Mouse (Mus musculus) lung, embryonic 14.5 days (tissue): ENCODE results near the gene Lrriq4. TPM values are rescaled to one million over a fixed set of nuclear protein-coding genes. Genes with fewer than 3 reads are reported as not detected.

Source experiments
- ATAC-seq: fragments of 200-750 bp; cut with Nextera tagmentation; 2 replicates; pipeline ENCODE4 v1.8.0; 2017; ENCODE audit warnings: mild to moderate bottlenecking, moderate TSS enrichment, moderate library complexity; ENCODE audit not compliant: insufficient read depth
- DNase-seq: peaks from one replicate; pipeline ENCODE4 v3.0.0-alpha.2; 2015
- H3K27ac ChIP-seq: fragments of 300-500 bp; sonication (generic); 2 replicates; pipeline ENCODE4 v1.5.1; 2014; ENCODE audit warnings: low read depth, mild to moderate bottlenecking, moderate library complexity
- H3K27me3 ChIP-seq: fragments of 300-500 bp; sonication (generic); 2 replicates; pipeline ENCODE4 v1.6.1; 2014; ENCODE audit warnings: low read length, control low read depth; ENCODE audit not compliant: insufficient read depth
- H3K36me3 ChIP-seq: fragments of 300-500 bp; sonication (generic); 2 replicates; pipeline ENCODE4 v1.6.1; 2014; ENCODE audit warnings: control low read depth; ENCODE audit not compliant: insufficient read depth
- H3K4me1 ChIP-seq: fragments of 300-500 bp; sonication (generic); 2 replicates; pipeline ENCODE4 v1.6.1; 2014; ENCODE audit warnings: antibody characterized with exemption, control low read depth; ENCODE audit not compliant: insufficient read depth
- H3K4me2 ChIP-seq: fragments of 300-500 bp; sonication (generic); 2 replicates; pipeline ENCODE4 v1.6.1; 2014; ENCODE audit warnings: mild to moderate bottlenecking
- H3K4me3 ChIP-seq: fragments of 300-500 bp; sonication (generic); 2 replicates; pipeline ENCODE4 v1.5.1; 2014; ENCODE audit warnings: low read depth, low read length
- H3K9ac ChIP-seq: fragments of 300-500 bp; sonication (generic); 2 replicates; pipeline ENCODE4 v1.6.1; 2014
- H3K9me3 ChIP-seq: fragments of 300-500 bp; sonication (generic); 2 replicates; pipeline ENCODE4 v1.6.1; 2016; ENCODE audit warnings: low read depth, low read length, control low read depth
- CTCF ChIP-seq: IDR thresholded peaks from 2 replicates; pipeline ENCODE4 v1.5.1; 2016; ENCODE audit warnings: antibody characterized with exemption, low read depth
- WGBS: fragments of 180-500 bp; shearing (Covaris S2); extraction: QIAGEN DNeasy Blood & Tissue Kit; methylation state at CpG from one replicate; pipeline ENCODE4 v1.1.7; 2014; 5-methylcytosine and 5-hydroxymethylcytosine counted together
- polyA plus RNA-seq: library from polyadenylated mRNA; unstranded; fragments of >200 nt; fragmentation: Nextera tagmentation; extraction: Ambion mirVana; gene quantifications from 2 replicates; pipeline ENCODE4 v1.2.1, GENCODE M21; 2014

The Lrriq4 gene
- polyA plus RNA-seq, 1 experiment from 2014 or later: not detected

GRCm38 (mm10) chr3:30705977-30706376 is 61.7 kb downstream of the Lrriq4 start:
- WGBS: 85% methylated on average over 3 of the region's 3 CpGs
- no peak overlapping the region for H3K27ac ChIP-seq
- TF ChIP-seq CTCF: no peak
- no peaks in the 10 kb centered on the region for H3K36me3 ChIP-seq
- H3K9me3 ChIP-seq: no peaks in the 10 kb centered on the region
- no peak overlapping the region for H3K4me2 ChIP-seq
- H3K4me3 ChIP-seq: no peak overlapping the region
- H3K9ac ChIP-seq: no peak overlapping the region
- H3K4me1 ChIP-seq: no peaks in the 10 kb centered on the region
- H3K27me3 ChIP-seq: no peaks in the 10 kb centered on the region
- ATAC-seq (no peak), DNase-seq (no peak)

GRCm38 (mm10) chr3:30706614-30707276 is 62.4 kb downstream of the Lrriq4 start:
- no peak for ATAC-seq
- no peak for DNase-seq
- no peaks in the 10 kb centered on the region for H3K36me3 ChIP-seq
- H3K9ac ChIP-seq: no peak overlapping the region
- WGBS: 66% methylated on average over 4 of the region's 4 CpGs
- H3K27me3 ChIP-seq: no peaks in the 10 kb centered on the region
- H3K4me3 ChIP-seq: no peak overlapping the region
- no peaks in the 10 kb centered on the region for H3K9me3 ChIP-seq
- no peak for TF ChIP-seq CTCF
- no peak overlapping the region for H3K27ac ChIP-seq
- H3K4me1 ChIP-seq: no peaks in the 10 kb centered on the region
- no peak overlapping the region for H3K4me2 ChIP-seq

GRCm38 (mm10) chr3:30710191-30710590 is 65.9 kb downstream of the Lrriq4 start:
- ATAC-seq: no peak
- H3K4me3 ChIP-seq: no peak overlapping the region
- H3K4me1 ChIP-seq: no peaks in the 10 kb centered on the region
- no peak for DNase-seq
- H3K36me3 ChIP-seq: no peaks in the 10 kb centered on the region
- H3K9ac ChIP-seq: no peak overlapping the region
- H3K9me3 ChIP-seq: no peaks in the 10 kb centered on the region
- H3K4me2 ChIP-seq: no peak overlapping the region
- H3K27me3 ChIP-seq: no peaks in the 10 kb centered on the region
- no peak overlapping the region for H3K27ac ChIP-seq
- 78% methylated on average over 6 of the region's 6 CpGs for WGBS
- no peak for TF ChIP-seq CTCF

- no peak overlapping the region for H3K27ac ChIP-seq
- no peak overlapping the region for H3K4me2 ChIP-seq
- H3K27me3 ChIP-seq: no peaks in the 10 kb centered on the region
- DNase-seq (no peak), ATAC-seq (no peak)
- H3K9ac ChIP-seq: no peak overlapping the region
- TF ChIP-seq CTCF: no peak
- no peaks in the 10 kb centered on the region for H3K4me1 ChIP-seq
- 82% methylated on average over 1 of the region's 1 CpGs for WGBS
- no peaks in the 10 kb centered on the region for H3K9me3 ChIP-seq
- H3K36me3 ChIP-seq: no peaks in the 10 kb centered on the region
- no peak overlapping the region for H3K4me3 ChIP-seq
Measured at GRCm38 (mm10) chr3:30713334-30713733, 69.0 kb downstream of the Lrriq4 start.

GRCm38 (mm10) chr3:30718649-30719048 is 74.3 kb downstream of the Lrriq4 start:
- no peak for ATAC-seq

More at GRCm38 (mm10) chr3:30718649-30719048, 74.3 kb downstream of the Lrriq4 start:
- no peaks in the 10 kb centered on the region for H3K9me3 ChIP-seq
- H3K27ac ChIP-seq: no peak overlapping the region
- H3K27me3 ChIP-seq: no peaks in the 10 kb centered on the region
- H3K4me1 ChIP-seq: no peaks in the 10 kb centered on the region
- no peak overlapping the region for H3K4me2 ChIP-seq
- TF ChIP-seq CTCF: no peak
- DNase-seq: no peak
- 85% methylated on average over 3 of the region's 3 CpGs for WGBS
- H3K4me3 ChIP-seq: no peak overlapping the region
- H3K9ac ChIP-seq: no peak overlapping the region
- H3K36me3 ChIP-seq: no peaks in the 10 kb centered on the region

Other genes with a start within 250 kb of the Lrriq4 start
- gene Mecom, start 96.5 kb upstream of the Lrriq4 start, polyA plus RNA-seq: 74.0 and 77.5 TPM in 2 replicates
- gene Actrt3, start 44.6 kb upstream of the Lrriq4 start, polyA plus RNA-seq: not detected in 2 replicates
- gene Mynn, start 42.4 kb upstream of the Lrriq4 start, polyA plus RNA-seq: 30.7 and 35.9 TPM in 2 replicates
- 1.7 and 1.9 TPM in 2 replicates for gene Lrrc34, start 3.4 kb downstream of the Lrriq4 start, polyA plus RNA-seq
- gene Lrrc31, start 55.3 kb downstream of the Lrriq4 start, polyA plus RNA-seq: not detected in 2 replicates
- gene Samd7, start 101.8 kb downstream of the Lrriq4 start, polyA plus RNA-seq: not detected in 2 replicates
- 76.4 and 94.7 TPM in 2 replicates for gene Sec62, start 148.4 kb downstream of the Lrriq4 start, polyA plus RNA-seq
- 3.1 and 3.4 TPM in 2 replicates for gene Gpr160, start 211.4 kb downstream of the Lrriq4 start, polyA plus RNA-seq